Mouse (Mus musculus): ENCODE results near the gene Cntn4. TPM values are rescaled to one million over a fixed set of nuclear protein-coding genes. Genes with fewer than 3 reads are reported as not detected.

Cntn4 gene
- total and polyA plus RNA-seq, 2 experiments from 2014 or later = 13.9 to 23.3 TPM

DNA sequence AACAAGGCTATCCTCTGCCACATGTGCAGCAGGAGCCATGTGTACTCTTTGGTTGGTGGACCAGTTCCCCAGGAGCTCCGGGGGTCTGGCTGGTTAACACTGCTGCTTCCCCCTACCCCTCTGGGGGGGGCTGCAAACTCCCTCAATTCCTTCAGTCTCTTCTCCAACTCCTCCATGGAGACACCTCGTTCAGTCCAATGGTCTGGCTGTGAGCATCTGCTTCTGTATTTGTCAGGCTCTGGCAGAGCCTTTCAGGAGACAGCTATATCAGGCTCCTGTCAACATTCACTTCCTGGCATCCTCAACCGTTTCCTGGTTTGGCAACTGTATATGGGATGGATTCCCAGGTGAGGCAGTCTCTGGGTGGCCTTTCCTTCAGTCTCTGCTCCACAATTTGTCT is 622.7 kb downstream of the Cntn4 start:
- H3K27ac ChIP-seq (ENCODE audit: low read depth, low read length) = no peak overlapping the region
- no peaks in the 10 kb centered on the region for H3K9me3 ChIP-seq (ENCODE audit: low read length)
- no peaks in the 10 kb centered on the region for H3K36me3 ChIP-seq (ENCODE audit: insufficient read depth)
- H3K9ac ChIP-seq = no peak overlapping the region
- no peak overlapping the region for H3K4me3 ChIP-seq (ENCODE audit: low read depth, low read length)
- ATAC-seq = no peak
- no peak overlapping the region for H3K4me2 ChIP-seq (ENCODE audit: low read depth)
- no peaks in the 10 kb centered on the region for H3K27me3 ChIP-seq (ENCODE audit: insufficient read depth, low read length)
- 74% methylated on average over 3 of the region's 3 CpGs for WGBS
- no peak for DNase-seq
- H3K4me1 ChIP-seq (ENCODE audit: insufficient read depth) = no peaks in the 10 kb centered on the region
- TF ChIP-seq CTCF (IDR thresholded peaks at IDR 0.05; ENCODE audit: low read depth) = no peak

DNA sequence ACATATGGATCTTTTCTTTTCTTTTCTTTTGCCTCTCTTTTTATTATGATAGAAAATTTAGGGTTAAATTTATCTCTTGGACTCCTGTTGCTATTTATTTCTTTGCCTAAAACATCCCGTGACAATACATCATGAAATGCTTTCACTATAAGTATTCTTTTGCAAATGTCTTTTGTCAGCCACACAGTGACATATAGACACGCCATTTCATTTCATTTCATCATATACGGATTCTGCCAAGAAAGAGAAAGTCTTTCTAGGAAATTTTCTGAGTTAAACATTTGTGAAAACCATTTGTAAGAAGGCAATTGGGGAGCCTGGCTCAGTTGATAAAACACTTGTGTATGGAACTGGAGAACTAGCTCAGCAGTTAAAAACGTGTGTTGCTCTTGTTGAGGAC is 625.0 kb downstream of the Cntn4 start:
- DNase-seq (no peak), ATAC-seq (no peak)
- H3K9ac ChIP-seq = no peak overlapping the region
- no peak for TF ChIP-seq CTCF (IDR thresholded peaks at IDR 0.05; ENCODE audit: low read depth)
- H3K36me3 ChIP-seq (ENCODE audit: insufficient read depth) = no peaks in the 10 kb centered on the region
- H3K4me1 ChIP-seq (ENCODE audit: insufficient read depth) = no peaks in the 10 kb centered on the region
- no peak overlapping the region for H3K4me3 ChIP-seq (ENCODE audit: low read depth, low read length)
- no peaks in the 10 kb centered on the region for H3K9me3 ChIP-seq (ENCODE audit: low read length)
- H3K4me2 ChIP-seq (ENCODE audit: low read depth) = no peak overlapping the region
- WGBS = 69% methylated on average over 4 of the region's 4 CpGs
- H3K27me3 ChIP-seq (ENCODE audit: insufficient read depth, low read length) = no peaks in the 10 kb centered on the region
- H3K27ac ChIP-seq (ENCODE audit: low read depth, low read length) = no peak overlapping the region

DNA sequence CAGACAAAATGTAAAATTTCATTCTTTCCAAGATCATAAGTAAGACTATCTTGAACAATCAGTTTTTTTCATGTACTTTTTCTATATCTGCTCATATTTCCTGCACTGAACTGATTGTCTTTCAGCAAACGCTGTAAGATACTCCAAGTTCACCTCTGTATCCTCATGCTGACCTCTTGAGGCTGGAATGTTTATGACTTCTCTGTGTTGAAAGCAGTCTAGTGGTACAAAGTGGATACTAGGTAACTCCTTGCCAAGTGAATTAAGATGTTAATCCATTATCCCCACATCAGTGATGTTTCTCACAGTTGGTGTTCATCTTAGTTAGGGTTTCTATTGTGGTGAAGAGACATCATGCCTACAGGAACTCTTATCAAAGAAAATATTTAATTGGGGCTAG is 651.5 kb downstream of the Cntn4 start:
- Histone ChIP-seq H3K9me3 (ENCODE audit: low read length) (no peaks in the 10 kb centered on the region), H3K27me3 (ENCODE audit: insufficient read depth, low read length) (no peaks in the 10 kb centered on the region), H3K36me3 (ENCODE audit: insufficient read depth) (no peaks in the 10 kb centered on the region), H3K9ac (no peak overlapping the region), H3K4me2 (ENCODE audit: low read depth) (no peak overlapping the region), H3K4me1 (ENCODE audit: insufficient read depth) (no peaks in the 10 kb centered on the region), H3K4me3 (ENCODE audit: low read depth, low read length) (no peak overlapping the region), H3K27ac (ENCODE audit: low read depth, low read length) (no peak overlapping the region)
- no peak for DNase-seq
- ATAC-seq = no peak
- TF ChIP-seq CTCF (IDR thresholded peaks at IDR 0.05; ENCODE audit: low read depth) = no peak
- WGBS = 72% methylated on average over 1 of the region's 1 CpGs

DNA sequence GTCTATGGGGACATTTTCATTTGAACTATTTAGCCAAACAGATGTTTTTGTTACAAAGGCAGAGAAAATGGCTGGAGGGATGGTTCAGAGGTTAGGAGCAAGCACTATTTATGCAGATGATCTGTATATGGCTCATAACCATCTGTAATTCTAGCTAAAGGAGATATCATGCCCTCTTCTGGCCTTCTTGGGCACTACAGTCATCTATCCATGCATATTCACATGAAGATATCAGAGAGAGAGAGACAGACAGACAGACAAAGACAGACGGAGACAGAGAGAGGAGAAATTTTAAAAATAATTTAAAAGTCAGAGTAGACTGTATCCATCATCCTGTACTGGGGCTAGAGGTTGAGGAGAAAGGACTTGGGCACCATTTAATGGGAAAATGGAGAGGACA is 652.2 kb downstream of the Cntn4 start:
- peak; percentile 24; the same call in 1 of the 2 replicates for TF ChIP-seq CTCF (IDR thresholded peaks at IDR 0.05; ENCODE audit: low read depth)
- no peak overlapping the region for H3K9ac ChIP-seq
- DNase-seq (no peak), ATAC-seq (no peak)
- WGBS = 75% methylated on average over 1 of the region's 1 CpGs
- H3K4me2 ChIP-seq (ENCODE audit: low read depth) = no peak overlapping the region
- no peak overlapping the region for H3K27ac ChIP-seq (ENCODE audit: low read depth, low read length)
- H3K36me3 ChIP-seq (ENCODE audit: insufficient read depth) = no peaks in the 10 kb centered on the region
- H3K4me1 ChIP-seq (ENCODE audit: insufficient read depth) = no peaks in the 10 kb centered on the region
- no peaks in the 10 kb centered on the region for H3K9me3 ChIP-seq (ENCODE audit: low read length)
- no peaks in the 10 kb centered on the region for H3K27me3 ChIP-seq (ENCODE audit: insufficient read depth, low read length)
- H3K4me3 ChIP-seq (ENCODE audit: low read depth, low read length) = no peak overlapping the region

DNA sequence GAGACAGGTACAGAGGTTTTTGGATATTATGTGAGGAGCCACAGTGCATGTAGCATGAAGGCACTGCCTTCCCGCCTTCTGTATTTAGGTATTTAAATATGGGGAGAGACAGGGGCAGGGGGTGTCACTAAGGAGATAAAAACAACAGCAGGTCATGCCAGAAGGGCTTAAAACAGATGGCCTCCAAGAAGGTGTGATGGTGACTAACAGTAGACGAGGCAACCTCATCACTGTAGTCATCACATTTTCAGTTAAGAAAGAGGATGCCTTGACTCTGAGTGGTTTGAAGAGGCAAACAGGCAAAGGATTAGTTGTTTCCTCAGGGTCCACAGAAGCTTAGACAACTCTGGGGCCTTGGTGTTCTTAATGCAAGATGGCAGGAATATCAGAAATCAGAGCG is 655.0 kb downstream of the Cntn4 start:
- H3K4me2 ChIP-seq (ENCODE audit: low read depth) = no peak overlapping the region
- H3K27ac ChIP-seq (ENCODE audit: low read depth, low read length) = no peak overlapping the region
- no peak for TF ChIP-seq CTCF (IDR thresholded peaks at IDR 0.05; ENCODE audit: low read depth)
- H3K9ac ChIP-seq = no peak overlapping the region
- 85% methylated on average over 3 of the region's 3 CpGs for WGBS
- H3K9me3 ChIP-seq (ENCODE audit: low read length) = no peaks in the 10 kb centered on the region
- 0 out of 2 replicates have a peak, but pooled peaks cover 4% of the 10 kb centered on the region for H3K4me1 ChIP-seq (ENCODE audit: insufficient read depth)
- H3K27me3 ChIP-seq (ENCODE audit: insufficient read depth, low read length) = no peaks in the 10 kb centered on the region
- ATAC-seq = no peak
- H3K36me3 ChIP-seq (ENCODE audit: insufficient read depth) = no peaks in the 10 kb centered on the region
- H3K4me3 ChIP-seq (ENCODE audit: low read depth, low read length) = no peak overlapping the region
- no peak for DNase-seq

GRCm38 (mm10) chr6:106332933-106333332 is 655.5 kb downstream of the Cntn4 start:
- 98% methylated on average over 1 of the region's 1 CpGs for WGBS
- TF ChIP-seq CTCF (IDR thresholded peaks at IDR 0.05; ENCODE audit: low read depth) = no peak
- no peak overlapping the region for H3K4me3 ChIP-seq (ENCODE audit: low read depth, low read length)

GRCm38 (mm10) chr6:106335066-106335465 is 657.6 kb downstream of the Cntn4 start:
- no peaks in the 10 kb centered on the region for H3K27me3 ChIP-seq (ENCODE audit: insufficient read depth, low read length)
- H3K4me2 ChIP-seq (ENCODE audit: low read depth) = no peak overlapping the region
- 0 out of 2 replicates have a peak, but pooled peaks cover 4% of the 10 kb centered on the region for H3K4me1 ChIP-seq (ENCODE audit: insufficient read depth)
- ATAC-seq = no peak
- H3K9ac ChIP-seq = no peak overlapping the region
- no peak overlapping the region for H3K27ac ChIP-seq (ENCODE audit: low read depth, low read length)
- no peak overlapping the region for H3K4me3 ChIP-seq (ENCODE audit: low read depth, low read length)
- WGBS = 17% methylated on average over 1 of the region's 1 CpGs
- TF ChIP-seq CTCF (IDR thresholded peaks at IDR 0.05; ENCODE audit: low read depth) = no peak
- no peak for DNase-seq
- H3K9me3 ChIP-seq (ENCODE audit: low read length) = no peaks in the 10 kb centered on the region
- H3K36me3 ChIP-seq (ENCODE audit: insufficient read depth) = no peaks in the 10 kb centered on the region

More at GRCm38 (mm10) chr6:106332933-106333332, 655.5 kb downstream of the Cntn4 start:
- H3K4me2 ChIP-seq (ENCODE audit: low read depth) = no peak overlapping the region
- H3K27me3 ChIP-seq (ENCODE audit: insufficient read depth, low read length) = no peaks in the 10 kb centered on the region
- H3K9me3 ChIP-seq (ENCODE audit: low read length) = no peaks in the 10 kb centered on the region
- no peak overlapping the region for H3K9ac ChIP-seq
- DNase-seq (no peak), ATAC-seq (no peak)
- H3K36me3 ChIP-seq (ENCODE audit: insufficient read depth) = no peaks in the 10 kb centered on the region
- H3K27ac ChIP-seq (ENCODE audit: low read depth, low read length) = no peak overlapping the region
- H3K4me1 ChIP-seq (ENCODE audit: insufficient read depth) = 0 out of 2 replicates have a peak, but pooled peaks cover 4% of the 10 kb centered on the region
